ENCODE assay signal across 8 mouse cellular contexts in the genomic region with DNA sequence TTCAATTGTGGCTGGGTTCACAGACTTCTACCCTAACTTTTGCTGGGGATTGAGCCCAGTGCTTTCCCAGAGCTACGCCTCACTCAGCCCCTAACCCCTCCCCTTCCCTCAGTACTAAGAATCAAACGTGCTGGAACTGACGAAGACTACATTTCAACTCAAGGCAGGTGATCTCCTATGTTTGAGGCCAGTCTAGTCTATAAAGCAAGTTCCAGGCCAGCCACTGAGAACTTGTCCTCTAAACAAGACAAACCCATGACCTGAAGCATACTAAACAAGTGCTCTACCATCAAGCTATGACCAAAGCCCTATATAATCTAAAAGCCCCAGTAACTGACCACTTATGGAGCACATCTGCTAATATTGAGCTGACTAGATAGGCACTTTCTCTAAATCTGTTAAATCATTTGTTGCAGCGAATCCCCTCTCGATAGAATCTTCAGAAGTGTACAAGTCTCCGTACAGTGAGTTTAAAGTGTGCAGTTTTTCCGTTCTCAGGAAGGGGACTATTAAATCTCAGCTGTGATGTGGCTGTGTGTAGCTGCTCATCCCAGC. TPM values are rescaled to one million over a fixed set of nuclear protein-coding genes. Genes with fewer than 3 reads are reported as not detected.
DNase-seq lines count a peak whose midpoint lies in the region; ATAC-seq and TF ChIP-seq lines count a peak whose summit lies in the region.
"Had no signal": no experiment of that assay in that cellular context is flagged by ENCODE, and none has a peak within 500 bp of the region (broad histone marks: within the 10 kb centered on the region; RNA-seq: fewer than 3 reads in every experiment).

No protein-coding gene starts in this region.

- H3K79me2 ChIP-seq in liver, adult 2 months (ENCODE audit: control insufficient read depth, insufficient read depth, low read length), result peaks cover 26% of the 10 kb centered on the region; the same call in 1 of the 2 replicates

- peak overlapping the region; percentile 75 for H3K4me2 ChIP-seq in forebrain, embryonic 12.5 days
- H3K4me2 ChIP-seq in limb, embryonic 12.5 days, result peak overlapping the region; percentile 83
- peak overlapping the region; percentile 76 for H3K4me2 ChIP-seq in neural tube, embryonic 15.5 days

- DNase-seq in liver, adult 2 months (ENCODE audit: extremely low read depth, low read depth, low spot score), result no peak
- no peak for DNase-seq in liver
- no peak for DNase-seq in left cerebral cortex, postnatal 14 days (ENCODE audit: low spot score in 2 of 2)
- no peak for DNase-seq in gastrocnemius, postnatal 4 days (ENCODE audit: low spot score in 2 of 2)
- DNase-seq: gastrocnemius, postnatal 10 days had no signal

- H3K4me1 ChIP-seq in liver, adult 2 months (ENCODE audit: control insufficient read depth, insufficient read depth, low read length), result peaks cover 28% of the 10 kb centered on the region
- H3K4me1 ChIP-seq in forebrain, embryonic 12.5 days, result peaks cover 62% of the 10 kb centered on the region
- H3K4me1 ChIP-seq in limb, embryonic 12.5 days (replicated peaks), result peaks cover 48% of the 10 kb centered on the region
- H3K4me1 ChIP-seq in neural tube, embryonic 15.5 days, result peaks cover 65% of the 10 kb centered on the region

- H3K36me3 ChIP-seq in liver, adult 2 months (ENCODE audit: control insufficient read depth, insufficient read depth, low read length), result peaks cover 24% of the 10 kb centered on the region
- H3K36me3 ChIP-seq in forebrain, embryonic 12.5 days (replicated peaks), result peaks cover 11% of the 10 kb centered on the region
- H3K36me3 ChIP-seq in limb, embryonic 12.5 days, result peaks cover 22% of the 10 kb centered on the region
- peaks cover 10% of the 10 kb centered on the region for H3K36me3 ChIP-seq in neural tube, embryonic 15.5 days

- H3K9ac ChIP-seq in liver, adult 2 months (ENCODE audit: low read depth, low read length), result peak overlapping the region; percentile 60; the same call in 1 of the 2 replicates
- H3K9ac ChIP-seq in forebrain, embryonic 12.5 days, result 0 out of 2 replicates have a peak overlapping the region, but pooled peaks have one; percentile 21
- H3K9ac ChIP-seq in limb, embryonic 12.5 days (replicated peaks), result no peak overlapping the region
- H3K9ac ChIP-seq in neural tube, embryonic 15.5 days (replicated peaks), result peak overlapping the region; percentile 74

- peak overlapping the region; percentile 74 for H3K27ac ChIP-seq in liver, adult 2 months (replicated peaks; ENCODE audit: insufficient read depth, low read depth, low read length)
- H3K27ac ChIP-seq in forebrain, embryonic 12.5 days, result peak overlapping the region; percentile 93; the same call in 1 of the 2 replicates
- no peak overlapping the region for H3K27ac ChIP-seq in limb, embryonic 12.5 days
- peak overlapping the region; percentile 97 for H3K27ac ChIP-seq in neural tube, embryonic 15.5 days (replicated peaks)

- ATAC-seq in forebrain, embryonic 12.5 days (ENCODE audit: low FRiP score), result no peak
- no peak for ATAC-seq in limb, embryonic 12.5 days (ENCODE audit: insufficient number of reproducible peaks, insufficient read depth, low FRiP score, low TSS enrichment, low read depth)
- ATAC-seq in neural tube, embryonic 15.5 days (ENCODE audit: low FRiP score), result no peak

- WGBS in liver, adult 2 months, result 45% methylated on average over 7 of the region's 7 CpGs
- 41% methylated on average over 7 of the region's 7 CpGs for WGBS in forebrain, embryonic 12.5 days
- WGBS in limb, embryonic 12.5 days, result 35% methylated on average over 7 of the region's 7 CpGs
- 36% methylated on average over 7 of the region's 7 CpGs for WGBS in neural tube, embryonic 15.5 days

- intact Hi-C loops in left cerebral cortex, postnatal 14 days (cut with DNase I), result loop anchor here (2.0 to 5.0 kb wide), 2 partner anchors 13 to 73 kb away; no protein-coding TSS in a partner anchor

- no peak for TF ChIP-seq POLR2A in liver, adult 2 months (IDR thresholded peaks at IDR 0.05; ENCODE audit: extremely low read depth, insufficient read depth, low read length)

- TF ChIP-seq CTCF in liver, adult 2 months (IDR thresholded peaks at IDR 0.05; ENCODE audit: low read depth, low read length), result no peak

- H3K9me3 ChIP-seq in forebrain, embryonic 12.5 days, result no peaks in the 10 kb centered on the region
- H3K9me3 ChIP-seq in limb, embryonic 12.5 days, result no peaks in the 10 kb centered on the region
- no peaks in the 10 kb centered on the region for H3K9me3 ChIP-seq in neural tube, embryonic 15.5 days (replicated peaks)

- H3K27me3 ChIP-seq in liver, adult 2 months (ENCODE audit: control insufficient read depth, insufficient read depth, low read length), result no peaks in the 10 kb centered on the region
- H3K27me3 ChIP-seq in forebrain, embryonic 12.5 days, result no peaks in the 10 kb centered on the region
- H3K27me3 ChIP-seq in limb, embryonic 12.5 days, result no peaks in the 10 kb centered on the region
- H3K27me3 ChIP-seq in neural tube, embryonic 15.5 days (replicated peaks), result no peaks in the 10 kb centered on the region

- H3K4me3 ChIP-seq in liver, adult 2 months (ENCODE audit: insufficient read depth, low read depth, low read length), result no peak overlapping the region
- H3K4me3 ChIP-seq in forebrain, embryonic 12.5 days (replicated peaks), result 0 out of 2 replicates have a peak overlapping the region, but pooled peaks have one; percentile 52
- 0 out of 2 replicates have a peak overlapping the region, but pooled peaks have one; percentile 52 for H3K4me3 ChIP-seq in limb, embryonic 12.5 days (replicated peaks)
- H3K4me3 ChIP-seq in neural tube, embryonic 15.5 days (replicated peaks), result no peak overlapping the region

RNA-seq across cellular contexts. Expression of gene Kmt2e, which starts 14.5 kb away (rescaled TPM):
- total RNA-seq in liver, adult 2 months (2014; rRNA removed), result 19.1 and 23.2 TPM in 2 replicates
- 5.5 and 8.1 TPM in 2 replicates for polyA plus RNA-seq in liver, adult 2 months (2012; rRNA removed)
- 138 and 146 TPM in 2 replicates for polyA plus RNA-seq in forebrain, embryonic 12.5 days (2016; fragmentation: Nextera tagmentation; extraction: Ambion mirVana)
- polyA plus RNA-seq in limb, embryonic 12.5 days (2016; fragmentation: Nextera tagmentation; extraction: Ambion mirVana), result 109 TPM in 2 replicates
- 137 and 147 TPM in 2 replicates for polyA plus RNA-seq in neural tube, embryonic 15.5 days (2015; fragmentation: Nextera tagmentation; extraction: Ambion mirVana)
- 100 to 1,000 TPM; 103 to 107 TPM for total RNA-seq in left cerebral cortex, postnatal 14 days (2021)
- total RNA-seq in gastrocnemius, postnatal 4 days (2021), result 10 to 100 TPM; 55.5 to 57.7 TPM

Comparison
In these comparisons a context has a peak if more than half of its experiments do, and no peak if none do; other contexts are left out.
1. H3K4me3 ChIP-seq: peak in forebrain, embryonic 12.5 days (single experiment) and limb, embryonic 12.5 days (single experiment); none in liver, adult 2 months (single experiment) and neural tube, embryonic 15.5 days (single experiment).
2. RNA of gene Kmt2e, which starts 14.5 kb away (polyA plus RNA-seq): 137 to 147 TPM in neural tube, embryonic 15.5 days, 138 to 146 TPM in forebrain, embryonic 12.5 days and 109 TPM in limb, embryonic 12.5 days; 5.5 to 8.1 TPM in liver, adult 2 months; every median in the first group is over 10 times any median in the second.
3. Peak in every context shown above with its lines, with median percentiles within 50 percentile points of each other: H3K4me2 ChIP-seq.